Mouse (Mus musculus) C2C12 (cell line): ENCODE measurements around the gene Trio. TPM values are rescaled to one million over a fixed set of nuclear protein-coding genes. Genes with fewer than 3 reads are reported as not detected.

Experiments used
- H3K27me3 ChIP-seq: one replicate; pipeline ENCODE4 v1.6.1; 2011; ENCODE audit not compliant: control insufficient read depth, insufficient read depth, insufficient read length
- H3K36me3 ChIP-seq: one replicate; pipeline ENCODE4 v1.6.1; 2011; ENCODE audit not compliant: control insufficient read depth, insufficient read depth
- H3K4me3 ChIP-seq: one replicate; pipeline ENCODE4 v1.5.1; 2011; ENCODE audit warnings: mild to moderate bottlenecking, control low read depth; ENCODE audit not compliant: poor library complexity, insufficient read depth, severe bottlenecking
- H3K79me2 ChIP-seq: one replicate; pipeline ENCODE4 v1.6.1; 2011; ENCODE audit not compliant: control insufficient read depth, insufficient read depth
- H3K79me3 ChIP-seq: one replicate; pipeline ENCODE4 v1.6.1; 2011; ENCODE audit warnings: low read depth, control low read depth
- H3ac ChIP-seq: one replicate; pipeline ENCODE3; 2011; ENCODE audit warnings: low read depth; ENCODE audit not compliant: control insufficient read depth, insufficient read length
- CEBPB ChIP-seq: IDR thresholded peaks from one replicate; pipeline ENCODE4 v1.6.1; 2011; ENCODE audit warnings: low read depth, mild to moderate bottlenecking, control low read depth, moderate library complexity
- CTCF ChIP-seq: IDR thresholded peaks from one replicate; pipeline ENCODE4 v1.5.1; 2011; ENCODE audit not compliant: control insufficient read depth, insufficient read depth, insufficient read length
- FOSL1 ChIP-seq: IDR thresholded peaks from one replicate; pipeline ENCODE4 v1.8.0; 2011; ENCODE audit warnings: mild to moderate bottlenecking, low read length; ENCODE audit not compliant: poor library complexity, insufficient read depth, severe bottlenecking
- MAX ChIP-seq: IDR thresholded peaks from one replicate; pipeline ENCODE4 v1.6.1; 2011; ENCODE audit warnings: mild to moderate bottlenecking, control low read depth
- MYOD1 ChIP-seq: IDR thresholded peaks from one replicate; pipeline ENCODE4 v1.6.1; 2011; ENCODE audit warnings: low read depth; ENCODE audit not compliant: control insufficient read depth, insufficient read length
- MYOG ChIP-seq: IDR thresholded peaks from one replicate; pipeline ENCODE4 v1.6.1; 2011; ENCODE audit not compliant: control insufficient read depth, insufficient read length; ENCODE audit errors: extremely low read depth
- USF1 ChIP-seq: IDR thresholded peaks from one replicate; pipeline ENCODE4 v1.6.1; 2011; ENCODE audit warnings: low read depth, mild to moderate bottlenecking, control low read depth, moderate library complexity
- polyA plus RNA-seq: library from polyadenylated mRNA; unstranded; fragments of >200 nt; fragmentation: generic; extraction: Trizol; gene quantifications from one replicate; pipeline ENCODE4 v1.2.1, GENCODE M21; 2012; ENCODE audit warnings: missing spikeins

Gene Trio
- polyA plus RNA-seq, 1 experiment = 26.2 TPM

DNA sequence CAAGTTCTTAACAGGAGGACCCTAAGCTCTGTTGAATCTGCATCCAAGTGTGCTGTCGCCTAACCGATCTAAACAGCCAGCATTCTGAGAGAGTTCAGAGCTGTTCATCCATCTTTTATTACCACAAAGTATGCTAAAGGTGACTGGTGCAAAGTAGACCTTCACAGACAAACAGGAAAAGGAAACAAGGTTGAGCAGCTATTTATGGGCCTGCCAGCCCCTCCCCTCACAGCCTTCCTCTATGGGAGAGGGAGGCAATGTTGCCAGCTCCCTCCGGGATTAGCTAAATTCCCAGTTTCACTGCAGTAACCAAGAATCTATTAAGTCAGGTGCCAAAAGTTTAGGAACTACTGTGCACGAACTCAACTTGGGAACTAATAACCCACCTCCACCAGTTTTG is 24.3 kb downstream of the Trio start:
- Histone ChIP-seq H3K79me3 (peaks cover 95% of the 10 kb centered on the region), H3ac (no peak overlapping the region), H3K4me3 (no peak overlapping the region), H3K36me3 (peaks cover 5% of the 10 kb centered on the region), H3K27me3 (no peaks in the 10 kb centered on the region), H3K79me2 (peaks cover 100% of the 10 kb centered on the region)
- TF ChIP-seq MYOG (no peak), MAX (no peak), MYOD1 (no peak), USF1 (no peak), CEBPB (no peak), FOSL1 (no peak), CTCF (no peak)

DNA sequence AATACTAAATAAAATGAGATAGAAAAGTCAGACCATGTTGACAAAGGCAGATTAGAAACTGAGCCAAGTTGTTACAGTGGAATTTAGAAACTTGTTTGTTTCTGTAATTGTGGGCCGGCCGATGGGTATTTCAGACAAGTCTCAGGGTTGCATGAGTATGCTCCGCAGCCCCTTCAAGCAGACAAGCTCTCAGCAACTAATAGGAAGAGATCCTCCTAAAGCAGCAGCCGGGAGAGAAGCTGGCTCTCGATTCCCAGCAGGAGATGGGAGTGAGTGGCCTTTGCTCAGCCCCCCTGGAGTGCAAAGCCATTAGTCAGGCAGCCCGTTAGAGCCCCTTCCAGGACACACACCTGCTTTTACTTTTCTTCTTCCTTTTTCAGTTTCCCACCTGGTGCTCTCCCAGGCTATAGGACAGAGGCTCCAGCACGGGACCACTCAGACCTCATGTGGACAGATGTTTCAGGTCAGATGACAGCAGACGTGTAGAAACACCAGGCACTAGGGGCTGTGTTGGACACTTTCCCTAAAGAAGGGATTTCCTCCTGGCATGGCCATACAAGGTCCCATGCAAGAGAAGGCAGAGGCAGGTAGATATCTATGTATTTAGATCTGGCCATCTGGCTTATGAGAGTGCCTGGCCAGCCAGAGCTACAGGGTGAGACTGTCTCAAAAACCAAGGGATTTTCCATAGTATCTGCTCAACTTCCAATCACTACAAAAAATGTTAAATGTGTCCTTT is 26.9 kb downstream of the Trio start:
- H3ac ChIP-seq = no peak overlapping the region
- TF ChIP-seq MYOG (no peak), CTCF (no peak), MYOD1 (peak; percentile 17)
- H3K27me3 ChIP-seq = no peaks in the 10 kb centered on the region
- peaks cover 100% of the 10 kb centered on the region for H3K79me2 ChIP-seq
- peaks cover 29% of the 10 kb centered on the region for H3K36me3 ChIP-seq
- no peak overlapping the region for H3K4me3 ChIP-seq
- H3K79me3 ChIP-seq = peaks cover 95% of the 10 kb centered on the region

DNA sequence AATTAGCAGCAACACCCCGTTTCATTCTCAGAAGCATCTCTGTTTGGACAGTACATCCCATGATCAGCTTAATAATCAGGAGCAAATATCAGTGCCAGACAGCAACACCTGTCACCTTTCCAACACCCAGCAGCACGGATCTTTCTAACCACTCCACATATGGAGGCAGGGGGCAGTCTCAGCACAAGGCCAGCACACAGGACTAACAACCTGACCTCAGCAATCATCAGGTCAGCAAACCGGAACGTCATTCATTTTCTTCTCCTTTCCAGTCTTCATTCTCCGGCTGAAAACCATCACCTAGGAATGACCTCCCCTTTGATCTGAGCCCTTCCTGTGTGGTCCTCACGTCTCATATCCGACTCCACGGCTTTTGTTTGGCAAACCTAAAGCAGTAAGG is 27.7 kb downstream of the Trio start:
- TF ChIP-seq FOSL1 (no peak), CTCF (no peak)
- H3K36me3 ChIP-seq = peaks cover 30% of the 10 kb centered on the region
- peak overlapping the region; percentile 4 for H3ac ChIP-seq
- peaks cover 95% of the 10 kb centered on the region for H3K79me3 ChIP-seq
- peaks cover 100% of the 10 kb centered on the region for H3K79me2 ChIP-seq
- no peaks in the 10 kb centered on the region for H3K27me3 ChIP-seq
- no peak overlapping the region for H3K4me3 ChIP-seq

DNA sequence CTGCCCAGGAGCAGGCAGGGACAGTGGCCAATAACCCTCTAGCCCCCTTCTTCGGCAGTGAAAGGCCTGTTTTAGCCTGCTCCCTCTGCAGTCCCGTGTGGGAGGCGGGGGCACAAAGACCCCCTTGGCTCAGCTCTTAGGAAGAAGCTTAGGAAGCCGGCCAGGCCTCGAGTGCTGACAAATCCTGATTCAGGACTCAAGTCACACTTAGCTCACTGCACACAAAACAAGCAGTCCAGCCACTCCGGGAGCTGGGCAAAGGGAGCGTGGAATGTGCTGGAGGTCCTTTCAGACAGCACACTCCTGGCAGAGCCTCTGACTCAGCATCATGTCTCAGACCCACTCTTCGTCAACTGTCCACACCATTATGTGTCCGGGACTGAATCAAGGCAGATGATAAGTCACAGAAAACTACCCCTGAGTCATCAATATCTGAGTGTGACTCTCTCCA is 28.2 kb downstream of the Trio start:
- H3K4me3 ChIP-seq = no peak overlapping the region
- peaks cover 100% of the 10 kb centered on the region for H3K79me2 ChIP-seq
- H3ac ChIP-seq = peak overlapping the region; percentile 49
- peaks cover 30% of the 10 kb centered on the region for H3K36me3 ChIP-seq
- H3K27me3 ChIP-seq = no peaks in the 10 kb centered on the region
- TF ChIP-seq FOSL1 (peak; percentile 61), CEBPB (no peak), MAX (peak; percentile 91)
- peaks cover 95% of the 10 kb centered on the region for H3K79me3 ChIP-seq

DNA sequence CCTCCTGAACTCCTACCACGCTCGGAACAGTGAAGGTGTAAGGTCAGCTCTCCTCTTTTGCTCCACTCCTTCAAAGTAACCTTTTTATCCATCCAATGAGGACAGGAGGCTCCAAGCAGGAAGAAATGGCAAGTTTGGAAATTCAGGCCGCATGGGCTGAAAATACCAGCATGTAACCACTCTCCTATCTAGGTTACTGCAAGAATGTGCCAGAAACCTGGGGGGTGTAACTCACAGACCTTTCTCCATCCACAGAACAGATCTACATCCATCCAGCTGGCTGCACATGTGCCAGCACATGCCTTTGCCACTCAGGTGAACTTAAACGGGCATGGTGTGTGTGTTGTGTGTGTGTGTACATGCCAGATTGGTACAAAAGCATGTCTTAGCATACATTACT is 28.9 kb downstream of the Trio start:
- TF ChIP-seq MYOD1 (no peak), USF1 (no peak), MAX (no peak), MYOG (no peak), CTCF (no peak), CEBPB (no peak), FOSL1 (no peak)
- Histone ChIP-seq H3K4me3 (no peak overlapping the region), H3K36me3 (peaks cover 30% of the 10 kb centered on the region), H3ac (no peak overlapping the region), H3K79me2 (peaks cover 100% of the 10 kb centered on the region), H3K79me3 (peaks cover 95% of the 10 kb centered on the region), H3K27me3 (no peaks in the 10 kb centered on the region)

DNA sequence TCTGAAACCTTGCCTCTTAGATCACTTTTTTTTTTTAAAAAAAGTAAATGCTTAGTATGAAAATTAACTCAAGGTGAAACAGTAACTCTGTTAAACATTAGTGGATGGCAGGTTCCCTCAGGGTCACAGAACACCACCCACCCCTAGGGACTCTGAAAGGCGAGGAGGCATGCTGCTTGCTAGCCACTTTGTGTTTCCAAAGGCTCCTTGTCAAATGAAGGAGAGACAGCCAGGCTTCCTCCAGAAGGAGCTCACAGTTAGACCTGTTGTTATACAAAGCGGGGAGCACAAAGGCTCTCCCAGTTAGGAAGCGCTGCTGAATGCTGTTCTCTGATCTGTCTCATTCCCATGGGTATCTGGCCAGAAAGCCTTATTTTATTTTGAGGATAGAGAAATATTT is 30.2 kb downstream of the Trio start:
- H3K79me3 ChIP-seq = peaks cover 96% of the 10 kb centered on the region

More for the DNA sequence above, 30.2 kb downstream of the Trio start:
- no peak overlapping the region for H3ac ChIP-seq
- no peaks in the 10 kb centered on the region for H3K27me3 ChIP-seq
- H3K79me2 ChIP-seq = peaks cover 100% of the 10 kb centered on the region
- peaks cover 39% of the 10 kb centered on the region for H3K36me3 ChIP-seq
- no peak overlapping the region for H3K4me3 ChIP-seq
- TF ChIP-seq CEBPB (no peak), MAX (no peak), MYOG (no peak), FOSL1 (no peak), USF1 (no peak), MYOD1 (no peak), CTCF (no peak)
